Mouse (Mus musculus) ES-Bruce4 (cell line): ENCODE measurements at regions not wholly inside any gene's neighbourhood (a gene's known extent, or its start where the extent isn't known, plus 50 kb on each side); places are given as distances from the start of the nearest gene placed in this dataset.

Experiments
- CTCF ChIP-seq: IDR thresholded peaks from one replicate; pipeline ENCODE4 v1.8.1; 2011; ENCODE audit warnings: low read depth, low read length
- POLR2A ChIP-seq: IDR thresholded peaks from one replicate; pipeline ENCODE4 v1.8.1; 2011; ENCODE audit warnings: low read length; ENCODE audit not compliant: insufficient read depth

DNA sequence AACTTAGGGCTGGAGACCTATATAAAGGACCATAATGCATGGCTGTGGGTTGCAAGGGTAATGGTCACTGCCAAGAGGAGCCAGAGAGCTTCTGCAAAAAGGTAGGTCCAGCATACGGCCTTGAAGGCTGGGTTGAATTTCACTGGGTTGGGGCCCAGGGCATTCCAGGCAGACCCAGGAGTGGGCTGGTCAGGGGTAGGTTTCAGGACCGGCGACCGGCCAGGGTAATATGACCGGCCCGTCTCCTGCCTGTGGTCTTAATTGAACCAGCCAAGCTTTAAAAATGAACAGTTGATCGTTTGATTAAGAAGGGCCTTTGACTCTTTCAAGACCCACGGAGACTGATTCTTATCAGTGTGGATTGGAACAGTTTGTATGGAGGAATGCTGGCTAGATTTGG, 171.9 kb downstream of the Emx2 start:
- TF ChIP-seq CTCF (no peak), POLR2A (no peak)
